Mouse (Mus musculus) heart, adult 2 months (tissue): ENCODE results near the gene Synpo2l. TPM values are rescaled to one million over a fixed set of nuclear protein-coding genes. Genes with fewer than 3 reads are reported as not detected.

Source experiments
- DNase-seq, 2 experiments: peaks; one replicate each; pipeline ENCODE4 v3.0.0; 2021
- H3K27ac ChIP-seq: fragments of 200-600 bp; 2 replicates; pipeline ENCODE4 v1.8.1; 2022
- H3K27me3 ChIP-seq: fragments of 200-500 bp; 2 replicates; pipeline ENCODE4 v1.6.1; 2012; ENCODE audit warnings: mild to moderate bottlenecking, low read length, inconsistent platforms, mixed read lengths; ENCODE audit not compliant: control insufficient read depth, insufficient read depth
- H3K36me3 ChIP-seq: fragments of 200-500 bp; 2 replicates; pipeline ENCODE4 v1.6.1; 2012; ENCODE audit warnings: low read length, inconsistent platforms; ENCODE audit not compliant: control insufficient read depth, insufficient read depth
- H3K4me1 ChIP-seq: fragments of 200-500 bp; 2 replicates; pipeline ENCODE4 v1.6.1; 2011; ENCODE audit warnings: low read length; ENCODE audit not compliant: control insufficient read depth, insufficient read depth
- H3K4me3 ChIP-seq: fragments of 200-600 bp; 2 replicates; pipeline ENCODE4 v1.8.1; 2022
- H3K79me2 ChIP-seq: fragments of 200-500 bp; replicated peaks from 2 replicates; pipeline ENCODE4 v1.6.1; 2012; ENCODE audit warnings: mild to moderate bottlenecking, inconsistent platforms, low read length, moderate library complexity, mixed read lengths; ENCODE audit not compliant: control insufficient read depth, insufficient read depth
- H3K9ac ChIP-seq: fragments of 200-500 bp; 2 replicates; pipeline ENCODE4 v1.6.1; 2012; ENCODE audit warnings: low read depth, mild to moderate bottlenecking, control low read depth, inconsistent platforms, low read length, mixed read lengths
- CTCF ChIP-seq: fragments of 200-600 bp; IDR thresholded peaks from 2 replicates; pipeline ENCODE4 v1.8.1; 2022; ENCODE audit warnings: antibody characterized with exemption, mild to moderate bottlenecking, moderate library complexity
- EP300 ChIP-seq: fragments of 200-500 bp; IDR thresholded peaks from 2 replicates; pipeline ENCODE4 v1.6.1; 2011; ENCODE audit warnings: low read depth, low read length, control low read depth; ENCODE audit not compliant: insufficient read depth
- POLR2A ChIP-seq: fragments of 200-500 bp; IDR thresholded peaks from 2 replicates; pipeline ENCODE4 v1.6.1; 2011; ENCODE audit warnings: mild to moderate bottlenecking, low read depth, low read length, control low read depth; ENCODE audit not compliant: insufficient read depth
- WGBS: fragments of 180-500 bp; shearing (Covaris S2); methylation state at CpG from one replicate; pipeline ENCODE4 v1.1.7; 2018; 5-methylcytosine and 5-hydroxymethylcytosine counted together
- intact Hi-C: fragments of 180-260 bp; cut with DNase I; formaldehyde crosslinking; loops from one replicate; pipeline ENCODE4 v1.15.1; 2025
- polyA plus RNA-seq: library from polyadenylated mRNA; depleted of rRNA; stranded (reverse); fragments of >200 nt; gene quantifications from 2 replicates; pipeline ENCODE4 v1.2.3, GENCODE M21; 2012
- total RNA-seq, 2 experiments: library from RNA; stranded (reverse); gene quantifications; 2 replicates each; pipeline ENCODE4 v1.2.3; 2021

The Synpo2l gene
- total and polyA plus RNA-seq, 3 experiments = 63.4 to 126 (median 96.8) TPM

DNA sequence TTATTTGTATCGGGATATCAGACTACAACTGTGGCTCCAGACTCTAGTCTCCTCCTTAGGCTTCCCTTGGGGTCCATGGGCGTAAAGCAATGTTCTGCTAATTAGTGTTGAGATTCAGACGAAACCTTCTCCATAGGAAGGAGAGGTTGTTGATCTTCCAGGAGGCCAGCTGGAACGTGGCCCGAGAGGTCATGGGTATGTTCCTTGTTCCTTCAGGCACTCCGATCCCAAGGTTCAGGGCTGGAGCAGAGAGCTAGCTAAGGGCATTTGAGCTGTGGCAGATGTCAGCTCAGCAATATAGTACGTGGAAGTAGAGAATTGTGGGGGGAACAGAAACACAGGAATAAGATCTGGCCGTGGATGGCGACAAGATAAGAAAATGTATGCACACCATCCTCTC is 12.4 kb downstream of the Synpo2l start:
- no peak for DNase-seq
- Histone ChIP-seq H3K79me2 (no peaks in the 10 kb centered on the region), H3K4me3 (no peak overlapping the region), H3K4me1 (peaks cover 3% of the 10 kb centered on the region), H3K9ac (no peak overlapping the region), H3K27ac (peak overlapping the region; percentile 5; the same call in 1 of the 2 replicates), H3K36me3 (no peaks in the 10 kb centered on the region), H3K27me3 (no peaks in the 10 kb centered on the region)
- WGBS = 41% methylated on average over 9 of the region's 9 CpGs
- TF ChIP-seq EP300 (no peak), CTCF (no peak), POLR2A (no peak)
- intact Hi-C loops = no loop called here

DNA sequence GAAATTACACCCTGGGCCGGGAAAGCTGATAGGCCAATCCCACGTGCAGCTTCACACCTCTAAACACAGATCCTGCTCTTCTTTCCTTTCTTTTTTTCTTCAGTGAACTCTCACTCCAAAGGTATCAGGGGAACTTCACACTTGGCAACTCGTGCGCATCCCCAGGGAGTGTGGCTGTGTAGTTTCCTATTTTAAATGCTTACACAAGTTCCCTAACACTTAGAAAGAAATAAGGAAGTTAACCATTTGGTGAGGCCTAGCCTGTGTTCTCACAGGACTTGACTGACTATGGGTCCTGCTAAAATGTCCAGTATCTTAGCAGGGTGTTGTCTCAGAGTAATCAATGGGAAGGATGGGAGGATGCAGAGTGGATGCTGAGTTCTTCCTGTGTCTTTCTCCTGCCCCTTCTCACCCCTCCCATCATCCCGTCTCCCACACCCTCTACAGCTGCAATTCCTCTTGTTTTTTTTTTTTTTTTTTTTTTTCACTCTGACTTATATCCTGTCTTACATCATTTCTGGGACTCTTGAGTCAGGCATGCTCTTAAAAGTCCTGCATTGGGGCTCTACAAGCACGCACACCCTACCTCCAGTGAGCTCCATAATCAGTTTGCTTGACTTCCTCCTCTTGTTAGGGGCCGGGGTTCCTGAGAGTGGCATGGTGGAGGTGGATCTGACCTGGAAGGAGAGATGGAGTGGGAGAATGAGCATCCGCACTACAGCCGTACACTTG is 13.3 kb downstream of the Synpo2l start:
- intact Hi-C loops = no loop called here
- H3K9ac ChIP-seq = no peak overlapping the region

DNA sequence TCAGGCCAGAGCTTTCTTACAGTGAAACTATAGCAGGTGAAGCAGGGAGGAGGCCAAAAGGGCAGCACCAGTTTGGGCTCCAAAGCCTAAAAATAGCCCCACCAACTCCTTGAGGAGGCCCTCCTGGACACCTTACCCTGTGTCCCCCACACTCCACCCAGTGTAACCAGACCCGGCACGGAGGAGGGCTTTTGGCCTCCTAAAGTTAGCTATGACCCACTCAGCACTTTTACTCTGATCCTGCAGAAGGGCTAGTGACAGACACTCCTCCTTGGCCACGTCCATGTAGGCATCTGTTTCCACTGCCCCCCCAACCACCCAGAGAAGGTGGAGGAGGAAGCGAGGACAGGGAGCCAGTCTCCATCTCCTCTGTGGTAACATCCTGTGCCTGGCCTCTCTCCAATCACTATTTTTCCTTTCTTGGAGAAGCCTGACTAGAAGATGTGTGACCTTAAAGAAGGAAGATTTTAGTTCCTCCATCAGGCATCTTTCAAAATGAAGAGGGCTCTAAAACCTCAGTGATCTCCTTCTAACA is 16.4 kb downstream of the Synpo2l start:
- peaks cover 3% of the 10 kb centered on the region for H3K4me1 ChIP-seq

More for the DNA sequence above, 13.3 kb downstream of the Synpo2l start:
- DNase-seq = no peak
- Histone ChIP-seq H3K4me3 (no peak overlapping the region), H3K4me1 (peaks cover 3% of the 10 kb centered on the region), H3K79me2 (no peaks in the 10 kb centered on the region), H3K36me3 (no peaks in the 10 kb centered on the region), H3K27ac (peak overlapping the region; percentile 5), H3K27me3 (no peaks in the 10 kb centered on the region)
- WGBS = 45% methylated on average over 9 of the region's 9 CpGs
- TF ChIP-seq POLR2A = no peak
- no peak for TF ChIP-seq CTCF
- TF ChIP-seq EP300 = no peak

DNA sequence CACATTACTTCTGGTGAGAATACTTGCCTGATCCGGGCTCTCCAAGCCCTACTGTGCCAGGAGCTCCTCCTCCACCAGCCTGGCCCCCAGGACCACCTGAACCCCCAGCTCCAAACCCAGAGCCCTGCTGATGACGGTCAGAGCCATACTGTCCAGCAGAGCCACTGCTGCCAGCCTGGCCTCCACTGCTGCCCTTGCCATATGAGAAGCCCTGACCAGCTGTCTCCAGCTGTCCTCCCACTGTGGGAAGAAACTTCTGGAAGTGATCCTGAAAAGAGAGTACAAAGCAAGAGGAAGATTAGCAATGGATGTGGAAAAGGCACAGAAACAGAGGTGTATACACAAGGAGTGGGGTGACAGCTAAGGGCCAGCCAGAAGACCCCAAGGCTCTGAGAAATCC is 17.2 kb downstream of the Synpo2l start:
- Histone ChIP-seq H3K36me3 (no peaks in the 10 kb centered on the region), H3K9ac (no peak overlapping the region), H3K79me2 (no peaks in the 10 kb centered on the region), H3K4me3 (no peak overlapping the region), H3K4me1 (peaks cover 3% of the 10 kb centered on the region), H3K27ac (no peak overlapping the region; the same call in 1 of the 2 replicates), H3K27me3 (no peaks in the 10 kb centered on the region)
- peak; percentile 33 to 59 for DNase-seq
- 78% methylated on average over 2 of the region's 2 CpGs for WGBS
- intact Hi-C loops = no loop called here
- no peak for TF ChIP-seq CTCF
- no peak for TF ChIP-seq EP300
- no peak for TF ChIP-seq POLR2A

More for the DNA sequence above, 16.4 kb downstream of the Synpo2l start:
- H3K9ac ChIP-seq = no peak overlapping the region
- intact Hi-C loops = no loop called here
- 48% methylated on average over 4 of the region's 4 CpGs for whole genome bisulfite sequencing
- H3K27me3 ChIP-seq = no peaks in the 10 kb centered on the region
- TF ChIP-seq CTCF (no peak), POLR2A (no peak), EP300 (no peak)
- H3K4me3 ChIP-seq = no peak overlapping the region
- DNase-seq = peak in 1 of 2 experiments; percentile 19
- no peaks in the 10 kb centered on the region for H3K36me3 ChIP-seq
- no peaks in the 10 kb centered on the region for H3K79me2 ChIP-seq
- peak overlapping the region; percentile 20; the same call in 1 of the 2 replicates for H3K27ac ChIP-seq

DNA sequence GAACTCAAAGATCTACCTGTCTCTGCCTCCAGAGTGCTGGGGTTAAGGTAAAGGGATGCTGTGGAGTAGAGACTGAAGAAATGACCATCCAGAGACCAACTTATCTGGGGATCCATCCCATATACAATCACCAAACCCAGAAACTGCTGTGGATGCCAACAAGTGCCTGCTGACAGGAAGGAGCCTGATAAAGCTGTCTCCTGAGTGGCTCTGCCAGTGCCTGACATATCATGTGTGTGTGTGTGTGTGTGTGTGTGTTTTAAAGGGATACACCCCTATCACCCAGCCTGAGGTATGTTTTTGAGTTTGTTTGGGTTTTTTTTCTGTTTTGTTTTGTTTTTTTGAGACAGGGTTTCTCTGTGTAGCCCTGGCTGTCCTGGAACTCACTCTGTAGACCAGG is 21.8 kb downstream of the Synpo2l start:
- no peaks in the 10 kb centered on the region for H3K27me3 ChIP-seq
- H3K27ac ChIP-seq = no peak overlapping the region
- peaks cover 2% of the 10 kb centered on the region for H3K36me3 ChIP-seq
- no peaks in the 10 kb centered on the region for H3K79me2 ChIP-seq
- intact Hi-C loops = loop anchor here (10.0 kb wide), 1 partner anchor 252 kb away; the partner anchor contains the start of gene Mrps16
- H3K4me1 ChIP-seq = no peaks in the 10 kb centered on the region; the same call in 1 of the 2 replicates
- TF ChIP-seq CTCF (no peak), POLR2A (no peak), EP300 (no peak)
- no peak overlapping the region for H3K4me3 ChIP-seq
- no peak overlapping the region for H3K9ac ChIP-seq
- DNase-seq = no peak

DNA sequence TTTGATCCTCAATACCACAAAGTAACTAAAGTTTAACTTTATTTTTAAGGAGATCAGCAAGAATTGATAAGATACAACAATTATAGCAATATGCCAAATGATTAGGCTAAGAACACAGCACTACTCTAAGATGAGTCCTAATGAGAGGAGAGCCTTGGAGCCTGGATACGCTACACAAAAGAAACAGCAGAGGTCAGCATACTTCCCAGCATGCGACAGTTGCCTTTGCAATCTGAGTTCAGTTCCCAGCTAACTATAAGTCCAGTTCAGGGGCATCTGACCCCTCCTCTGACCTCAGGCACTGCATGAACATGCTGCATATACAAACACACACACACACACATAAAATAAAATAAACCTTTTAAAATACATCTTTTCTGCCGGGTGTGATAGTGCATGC is 22.6 kb downstream of the Synpo2l start:
- TF ChIP-seq CTCF = peak; percentile 34
- TF ChIP-seq EP300 = no peak
- H3K27me3 ChIP-seq = no peaks in the 10 kb centered on the region
- no peaks in the 10 kb centered on the region for H3K79me2 ChIP-seq
- no peak for DNase-seq
- peaks cover 2% of the 10 kb centered on the region for H3K36me3 ChIP-seq
- intact Hi-C loops = loop anchor here (10.0 kb wide), 1 partner anchor 251 kb away; the partner anchor contains the start of gene Mrps16
- H3K4me3 ChIP-seq = no peak overlapping the region
- H3K27ac ChIP-seq = no peak overlapping the region
- no peak overlapping the region for H3K9ac ChIP-seq
- 47% methylated on average over 3 of the region's 3 CpGs for WGBS
- H3K4me1 ChIP-seq = no peaks in the 10 kb centered on the region; the same call in 1 of the 2 replicates
